Mouse (Mus musculus): ENCODE results near the gene Hoxa9.

- TF ChIP-seq POLR2A (IDR thresholded peaks at IDR 0.05; ENCODE audit: insufficient read depth, low read depth, low read length) (no peak), CTCF (IDR thresholded peaks at IDR 0.05; ENCODE audit: insufficient read depth, low read depth, low read length) (no peak)
These were observed 37.5 kb upstream of the Hoxa9 start for GRCm38 (mm10) chr6:52268341-52268740.

Data from olfactory bulb, adult 2 months (tissue).